Mouse (Mus musculus): ENCODE results near the gene 1810046K07Rik. TPM values are rescaled to one million over a fixed set of nuclear protein-coding genes. Genes with fewer than 3 reads are reported as not detected.

1810046K07Rik gene
- 0.21 TPM in 1 of 2 replicates, not detected in the other for polyA plus RNA-seq (2015; fragmentation: Nextera tagmentation; extraction: Ambion mirVana)

GRCm38 (mm10) chr9:51328731-51329130 lies at the start of gene 1810046K07Rik:
Gene 1810046K07Rik (minus strand): TSS chr9:51328917.
- no peak within 1 kb of the TSS for H3K9ac ChIP-seq (ENCODE audit: low read length)
- 74% methylated on average over 3 of the region's 3 CpGs for WGBS
- no peaks in the 10 kb centered on the region for H3K4me1 ChIP-seq (ENCODE audit: control insufficient read depth, insufficient read depth, low read length)
- H3K9me3 ChIP-seq (replicated peaks; ENCODE audit: control insufficient read depth, low read length): no peaks in the 10 kb centered on the region
- no peaks in the 10 kb centered on the region for H3K27me3 ChIP-seq (ENCODE audit: control insufficient read depth, insufficient read depth, low read length)
- H3K27ac ChIP-seq (ENCODE audit: low read length): no peak within 1 kb of the TSS
- H3K36me3 ChIP-seq (ENCODE audit: control insufficient read depth, insufficient read depth): no peaks in the 10 kb centered on the region
- ATAC-seq (replicated peaks; ENCODE audit: extremely low read depth, insufficient read depth, low FRiP score): no peak
- H3K4me3 ChIP-seq (ENCODE audit: low read length): no peak within 1 kb of the TSS
- H3K4me2 ChIP-seq (ENCODE audit: low read depth, low read length): no peak within 1 kb of the TSS

GRCm38 (mm10) chr9:51369560-51369959 lies 40.8 kb upstream of the 1810046K07Rik start:
- H3K27me3 ChIP-seq (ENCODE audit: control insufficient read depth, insufficient read depth, low read length): no peaks in the 10 kb centered on the region
- no peak overlapping the region for H3K9ac ChIP-seq (ENCODE audit: low read length)
- H3K4me3 ChIP-seq (ENCODE audit: low read length): no peak overlapping the region
- no peaks in the 10 kb centered on the region for H3K4me1 ChIP-seq (ENCODE audit: control insufficient read depth, insufficient read depth, low read length)
- no peak overlapping the region for H3K4me2 ChIP-seq (ENCODE audit: low read depth, low read length)
- H3K27ac ChIP-seq (ENCODE audit: low read length): no peak overlapping the region
- no peaks in the 10 kb centered on the region for H3K9me3 ChIP-seq (replicated peaks; ENCODE audit: control insufficient read depth, low read length)
- 71% methylated on average over 3 of the region's 3 CpGs for WGBS
- H3K36me3 ChIP-seq (ENCODE audit: control insufficient read depth, insufficient read depth): no peaks in the 10 kb centered on the region
- ATAC-seq (replicated peaks; ENCODE audit: extremely low read depth, insufficient read depth, low FRiP score): no peak

GRCm38 (mm10) chr9:51367124-51367523 lies 38.4 kb upstream of the 1810046K07Rik start:
- no peak for ATAC-seq (replicated peaks; ENCODE audit: extremely low read depth, insufficient read depth, low FRiP score)
- WGBS: 38% methylated on average over 3 of the region's 3 CpGs

GRCm38 (mm10) chr9:51364059-51364458 lies 35.3 kb upstream of the 1810046K07Rik start:
- WGBS: 76% methylated on average over 4 of the region's 4 CpGs
- Histone ChIP-seq H3K36me3 (ENCODE audit: control insufficient read depth, insufficient read depth) (no peaks in the 10 kb centered on the region), H3K27ac (ENCODE audit: low read length) (no peak overlapping the region), H3K4me1 (ENCODE audit: control insufficient read depth, insufficient read depth, low read length) (no peaks in the 10 kb centered on the region), H3K27me3 (ENCODE audit: control insufficient read depth, insufficient read depth, low read length) (no peaks in the 10 kb centered on the region), H3K9me3 (replicated peaks; ENCODE audit: control insufficient read depth, low read length) (no peaks in the 10 kb centered on the region), H3K9ac (ENCODE audit: low read length) (no peak overlapping the region), H3K4me3 (ENCODE audit: low read length) (no peak overlapping the region), H3K4me2 (ENCODE audit: low read depth, low read length) (no peak overlapping the region)
- no peak for ATAC-seq (replicated peaks; ENCODE audit: extremely low read depth, insufficient read depth, low FRiP score)

More at GRCm38 (mm10) chr9:51367124-51367523, 38.4 kb upstream of the 1810046K07Rik start:
- Histone ChIP-seq H3K27me3 (ENCODE audit: control insufficient read depth, insufficient read depth, low read length) (no peaks in the 10 kb centered on the region), H3K4me1 (ENCODE audit: control insufficient read depth, insufficient read depth, low read length) (no peaks in the 10 kb centered on the region), H3K36me3 (ENCODE audit: control insufficient read depth, insufficient read depth) (no peaks in the 10 kb centered on the region), H3K4me2 (ENCODE audit: low read depth, low read length) (no peak overlapping the region), H3K9me3 (replicated peaks; ENCODE audit: control insufficient read depth, low read length) (no peaks in the 10 kb centered on the region), H3K27ac (ENCODE audit: low read length) (no peak overlapping the region), H3K9ac (ENCODE audit: low read length) (no peak overlapping the region), H3K4me3 (ENCODE audit: low read length) (no peak overlapping the region)

- Histone ChIP-seq H3K36me3 (ENCODE audit: control insufficient read depth, insufficient read depth) (no peaks in the 10 kb centered on the region), H3K4me2 (ENCODE audit: low read depth, low read length) (no peak overlapping the region), H3K4me3 (ENCODE audit: low read length) (no peak overlapping the region), H3K4me1 (ENCODE audit: control insufficient read depth, insufficient read depth, low read length) (peaks cover 9% of the 10 kb centered on the region; the same call in 1 of the 2 replicates), H3K9me3 (replicated peaks; ENCODE audit: control insufficient read depth, low read length) (no peaks in the 10 kb centered on the region), H3K9ac (ENCODE audit: low read length) (no peak overlapping the region), H3K27me3 (ENCODE audit: control insufficient read depth, insufficient read depth, low read length) (no peaks in the 10 kb centered on the region), H3K27ac (ENCODE audit: low read length) (peak overlapping the region; percentile 55; the same call in 1 of the 2 replicates)
- 57% methylated on average over 3 of the region's 3 CpGs for WGBS
- ATAC-seq (replicated peaks; ENCODE audit: extremely low read depth, insufficient read depth, low FRiP score): peak; percentile 45; the same call in 1 of the 2 replicates
Observed at GRCm38 (mm10) chr9:51353511-51353910, 24.8 kb upstream of the 1810046K07Rik start.

- Histone ChIP-seq H3K9ac (ENCODE audit: low read length) (no peak overlapping the region), H3K4me3 (ENCODE audit: low read length) (no peak overlapping the region), H3K9me3 (replicated peaks; ENCODE audit: control insufficient read depth, low read length) (no peaks in the 10 kb centered on the region), H3K27me3 (ENCODE audit: control insufficient read depth, insufficient read depth, low read length) (no peaks in the 10 kb centered on the region), H3K36me3 (ENCODE audit: control insufficient read depth, insufficient read depth) (no peaks in the 10 kb centered on the region), H3K27ac (ENCODE audit: low read length) (no peak overlapping the region), H3K4me2 (ENCODE audit: low read depth, low read length) (no peak overlapping the region), H3K4me1 (ENCODE audit: control insufficient read depth, insufficient read depth, low read length) (peaks cover 9% of the 10 kb centered on the region; the same call in 1 of the 2 replicates)
- no peak for ATAC-seq (replicated peaks; ENCODE audit: extremely low read depth, insufficient read depth, low FRiP score)
- 80% methylated on average over 3 of the region's 3 CpGs for WGBS
Observed at GRCm38 (mm10) chr9:51352896-51353295, 24.2 kb upstream of the 1810046K07Rik start.

- H3K4me3 ChIP-seq (ENCODE audit: low read length): no peak overlapping the region
- no peak overlapping the region for H3K4me2 ChIP-seq (ENCODE audit: low read depth, low read length)
- WGBS: 68% methylated on average over 5 of the region's 5 CpGs
- no peaks in the 10 kb centered on the region for H3K9me3 ChIP-seq (replicated peaks; ENCODE audit: control insufficient read depth, low read length)
- no peaks in the 10 kb centered on the region for H3K27me3 ChIP-seq (ENCODE audit: control insufficient read depth, insufficient read depth, low read length)
- no peak overlapping the region for H3K27ac ChIP-seq (ENCODE audit: low read length)
- no peak for ATAC-seq (replicated peaks; ENCODE audit: extremely low read depth, insufficient read depth, low FRiP score)
- no peaks in the 10 kb centered on the region for H3K36me3 ChIP-seq (ENCODE audit: control insufficient read depth, insufficient read depth)
- no peak overlapping the region for H3K9ac ChIP-seq (ENCODE audit: low read length)
- peaks cover 6% of the 10 kb centered on the region; the same call in 1 of the 2 replicates for H3K4me1 ChIP-seq (ENCODE audit: control insufficient read depth, insufficient read depth, low read length)
Observed at GRCm38 (mm10) chr9:51349422-51349821, 20.7 kb upstream of the 1810046K07Rik start.

GRCm38 (mm10) chr9:51345768-51346167 lies 17.1 kb upstream of the 1810046K07Rik start:
- Histone ChIP-seq H3K36me3 (ENCODE audit: control insufficient read depth, insufficient read depth) (no peaks in the 10 kb centered on the region), H3K9me3 (replicated peaks; ENCODE audit: control insufficient read depth, low read length) (no peaks in the 10 kb centered on the region), H3K4me3 (ENCODE audit: low read length) (no peak overlapping the region), H3K4me1 (ENCODE audit: control insufficient read depth, insufficient read depth, low read length) (no peaks in the 10 kb centered on the region), H3K4me2 (ENCODE audit: low read depth, low read length) (no peak overlapping the region), H3K27me3 (ENCODE audit: control insufficient read depth, insufficient read depth, low read length) (no peaks in the 10 kb centered on the region), H3K27ac (ENCODE audit: low read length) (no peak overlapping the region), H3K9ac (ENCODE audit: low read length) (no peak overlapping the region)
- ATAC-seq (replicated peaks; ENCODE audit: extremely low read depth, insufficient read depth, low FRiP score): no peak
- 84% methylated on average over 9 of the region's 9 CpGs for WGBS

GRCm38 (mm10) chr9:51335294-51336010 lies 6.7 kb upstream of the 1810046K07Rik start:
- WGBS: 26% methylated on average over 8 of the region's 8 CpGs
- Histone ChIP-seq H3K36me3 (ENCODE audit: control insufficient read depth, insufficient read depth) (no peaks in the 10 kb centered on the region), H3K9ac (ENCODE audit: low read length) (no peak overlapping the region), H3K4me1 (ENCODE audit: control insufficient read depth, insufficient read depth, low read length) (no peaks in the 10 kb centered on the region), H3K27ac (ENCODE audit: low read length) (no peak overlapping the region), H3K27me3 (ENCODE audit: control insufficient read depth, insufficient read depth, low read length) (no peaks in the 10 kb centered on the region; the same call in 1 of the 2 replicates), H3K4me3 (ENCODE audit: low read length) (no peak overlapping the region), H3K9me3 (replicated peaks; ENCODE audit: control insufficient read depth, low read length) (no peaks in the 10 kb centered on the region), H3K4me2 (ENCODE audit: low read depth, low read length) (peak overlapping the region; percentile 47)
- ATAC-seq (replicated peaks; ENCODE audit: extremely low read depth, insufficient read depth, low FRiP score): peak; percentile 58
